Mouse (Mus musculus) kidney, adult 2 months (tissue): ENCODE measurements at regions not wholly inside any gene's neighbourhood (a gene's known extent, or its start where the extent isn't known, plus 50 kb on each side); places are given as distances from the start of the nearest gene placed in this dataset.
"Not testable (repeated sequence)": the region's sequence is repeated elsewhere in the genome, so short reads cannot be mapped to it uniquely, and the experiment has no call there.

Experiments
- DNase-seq: peaks from one replicate; pipeline ENCODE4 v3.0.0; 2021
- H3K27ac ChIP-seq: fragments of 200-500 bp; 2 replicates; pipeline ENCODE4 v1.5.1; 2012; ENCODE audit warnings: low read depth, low read length, control low read depth, inconsistent platforms; ENCODE audit not compliant: insufficient read depth
- H3K27me3 ChIP-seq: fragments of 200-500 bp; replicated peaks from 2 replicates; pipeline ENCODE4 v1.6.1; 2012; ENCODE audit warnings: mild to moderate bottlenecking, moderate library complexity, low read length, inconsistent platforms; ENCODE audit not compliant: control insufficient read depth, insufficient read depth
- H3K36me3 ChIP-seq: fragments of 200-500 bp; 2 replicates; pipeline ENCODE4 v1.6.1; 2012; ENCODE audit warnings: mild to moderate bottlenecking, moderate library complexity, low read length, inconsistent platforms; ENCODE audit not compliant: control insufficient read depth, insufficient read depth
- H3K4me1 ChIP-seq: fragments of 200-500 bp; 2 replicates; pipeline ENCODE4 v1.6.1; 2011; ENCODE audit warnings: low read length; ENCODE audit not compliant: control insufficient read depth, insufficient read depth
- H3K4me3 ChIP-seq: fragments of 200-500 bp; 2 replicates; pipeline ENCODE4 v1.5.1; 2011; ENCODE audit warnings: mild to moderate bottlenecking, low read depth, low read length, control low read depth; ENCODE audit not compliant: insufficient read depth
- CTCF ChIP-seq: fragments of 200-500 bp; conservative IDR thresholded peaks from 2 replicates; pipeline ENCODE4 v1.5.1; 2011; ENCODE audit warnings: low read depth, mild to moderate bottlenecking, control low read depth, low read length, moderate library complexity, mixed read lengths; ENCODE audit not compliant: insufficient read depth, insufficient read length
- POLR2A ChIP-seq: fragments of 200-500 bp; IDR thresholded peaks from one replicate; pipeline ENCODE4 v1.6.1; 2011; ENCODE audit warnings: low read depth, low read length, control low read depth
- WGBS: fragments of 180-500 bp; shearing (Covaris S2); methylation state at CpG from one replicate; pipeline ENCODE4 v1.1.7; 2018; 5-methylcytosine and 5-hydroxymethylcytosine counted together

GRCm38 (mm10) chr9:11192183-11192582, 287.6 kb upstream of the Cntn5 start:
- Histone ChIP-seq H3K4me3 (no peak overlapping the region), H3K27ac (no peak overlapping the region), H3K36me3 (no peaks in the 10 kb centered on the region), H3K27me3 (no peaks in the 10 kb centered on the region), H3K4me1 (no peaks in the 10 kb centered on the region)
- WGBS: 63% methylated on average over 2 of the region's 2 CpGs
- no peak for TF ChIP-seq CTCF
- no peak for TF ChIP-seq POLR2A
- no peak for DNase-seq

DNA sequence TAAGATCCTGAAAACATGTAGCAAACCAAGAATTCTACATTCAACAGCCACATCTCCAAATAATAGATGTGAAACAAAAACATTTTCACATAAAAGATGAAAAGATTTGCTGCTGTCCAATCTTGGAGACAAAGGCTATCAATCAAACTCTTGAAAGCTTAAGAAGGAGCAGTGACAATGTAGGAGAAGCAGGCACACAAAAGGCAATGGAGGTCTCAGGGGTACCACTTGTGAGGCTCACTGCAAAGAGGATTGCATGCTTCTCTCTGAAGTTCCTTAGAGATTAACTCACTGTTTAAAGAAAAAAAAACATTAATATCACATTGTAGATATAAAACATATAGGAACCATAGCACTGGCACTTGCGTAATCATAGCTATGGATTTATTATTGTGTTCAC, 241.2 kb upstream of the Cntn5 start:
- Histone ChIP-seq H3K27me3 (no peaks in the 10 kb centered on the region), H3K4me1 (no peaks in the 10 kb centered on the region), H3K27ac (no peak overlapping the region), H3K4me3 (no peak overlapping the region), H3K36me3 (no peaks in the 10 kb centered on the region)
- TF ChIP-seq CTCF (no peak), POLR2A (no peak)
- 94% methylated on average over 1 of the region's 1 CpGs for WGBS
- no peak for DNase-seq

DNA sequence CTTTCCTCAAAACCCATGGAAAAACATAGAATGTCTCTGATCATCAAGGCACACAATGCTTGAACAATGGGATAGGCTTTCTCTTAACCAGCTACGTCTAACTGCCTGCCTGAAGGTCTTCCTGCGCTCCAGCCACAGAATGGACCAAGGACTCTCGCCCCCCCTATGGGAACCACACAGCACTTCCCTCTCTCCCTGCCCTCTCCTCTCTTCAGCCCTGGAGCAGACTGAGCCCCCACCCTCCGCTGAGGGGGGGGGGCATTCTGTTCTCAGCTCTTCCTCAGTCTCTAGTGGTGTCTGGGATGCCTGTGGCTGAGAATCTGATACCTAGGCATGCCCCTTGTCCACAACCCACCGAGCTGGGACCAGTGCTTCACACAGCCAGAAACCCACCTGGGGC, 222.3 kb upstream of the Cntn5 start:
- no peaks in the 10 kb centered on the region for H3K4me1 ChIP-seq
- no peaks in the 10 kb centered on the region for H3K27me3 ChIP-seq
- WGBS: 79% methylated on average over 5 of the region's 5 CpGs
- no peak overlapping the region for H3K4me3 ChIP-seq
- TF ChIP-seq CTCF (no peak), POLR2A (no peak)
- DNase-seq: no peak
- no peaks in the 10 kb centered on the region for H3K36me3 ChIP-seq
- no peak overlapping the region for H3K27ac ChIP-seq

DNA sequence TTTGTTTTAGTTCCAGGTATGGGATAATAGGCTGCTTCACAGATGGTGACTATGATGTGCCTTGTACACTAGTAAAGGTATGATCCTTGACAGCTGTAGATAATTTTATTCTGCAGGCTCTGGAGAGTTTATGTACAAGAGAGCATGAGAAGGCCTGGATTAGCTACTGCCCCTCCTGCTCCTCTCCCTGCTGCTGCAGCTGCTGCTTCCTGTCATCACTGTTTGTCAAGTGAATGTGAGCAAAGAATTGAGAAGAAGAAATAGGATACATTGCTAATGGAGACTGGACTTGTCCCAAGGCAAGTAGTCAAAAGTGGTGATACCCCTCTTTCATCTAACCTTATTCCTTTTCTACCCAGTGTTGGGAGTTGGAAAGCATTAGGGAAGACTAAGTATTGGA, 214.6 kb upstream of the Cntn5 start:
- Histone ChIP-seq H3K4me1 (no peaks in the 10 kb centered on the region), H3K27ac (no peak overlapping the region), H3K27me3 (no peaks in the 10 kb centered on the region), H3K36me3 (no peaks in the 10 kb centered on the region), H3K4me3 (no peak overlapping the region)
- no peak for DNase-seq
- TF ChIP-seq CTCF (no peak), POLR2A (no peak)

DNA sequence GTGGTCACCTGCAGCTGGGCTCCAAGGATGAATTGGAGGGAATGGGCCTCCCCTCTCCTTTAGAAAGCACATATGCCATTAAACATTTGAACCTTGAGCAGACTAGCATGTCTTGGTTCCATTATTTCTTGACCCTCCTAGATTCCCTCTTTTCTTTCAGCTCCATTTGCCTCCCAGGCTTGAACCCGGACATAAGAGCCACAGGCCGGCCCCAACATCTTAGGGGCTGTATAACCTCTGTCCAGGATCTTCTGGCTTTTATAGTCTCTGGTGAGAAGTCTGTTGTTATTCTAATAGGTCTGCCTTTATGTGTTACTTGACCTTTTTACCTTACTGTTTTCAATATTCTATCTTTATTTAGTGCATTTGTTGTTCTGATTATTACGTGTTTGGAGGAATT, 203.3 kb upstream of the Cntn5 start:
- not testable (repeated sequence) for DNase-seq, H3K36me3 ChIP-seq, H3K27ac ChIP-seq, H3K4me1 ChIP-seq, H3K27me3 ChIP-seq, H3K4me3 ChIP-seq
- 79% methylated on average over 3 of the region's 3 CpGs for WGBS

- not testable (repeated sequence) for H3K4me3 ChIP-seq, H3K4me1 ChIP-seq, H3K27ac ChIP-seq, H3K27me3 ChIP-seq, H3K36me3 ChIP-seq
- DNase-seq: peak; percentile 12
- 91% methylated on average over 1 of the region's 1 CpGs for WGBS
These were observed 202.6 kb upstream of the Cntn5 start for GRCm38 (mm10) chr9:11107212-11107611.

DNA sequence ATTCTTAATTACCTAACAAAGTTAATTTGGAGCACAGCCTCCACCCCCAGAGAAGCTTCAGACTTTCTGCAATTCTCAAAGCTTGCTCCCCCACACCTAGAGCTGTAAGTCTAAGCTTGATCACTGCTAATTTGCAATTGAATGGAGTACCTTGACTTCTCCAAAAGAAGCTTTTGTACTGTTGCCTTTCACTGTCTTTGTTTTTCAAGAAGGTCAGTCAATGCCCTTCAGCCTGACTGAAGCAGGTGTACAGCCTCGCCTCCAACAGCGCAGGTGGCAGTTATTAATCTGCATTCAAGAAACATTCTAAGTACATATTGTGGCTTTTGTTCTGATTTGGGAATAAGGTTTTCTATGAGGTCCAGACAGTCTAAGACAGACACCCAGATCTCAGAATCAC, 201.7 kb upstream of the Cntn5 start:
- H3K4me3 ChIP-seq: no peak overlapping the region
- no peaks in the 10 kb centered on the region for H3K36me3 ChIP-seq
- H3K27me3 ChIP-seq: no peaks in the 10 kb centered on the region
- WGBS: 95% methylated on average over 2 of the region's 2 CpGs
- no peaks in the 10 kb centered on the region for H3K4me1 ChIP-seq
- no peak for TF ChIP-seq POLR2A
- no peak for TF ChIP-seq CTCF
- H3K27ac ChIP-seq: no peak overlapping the region
- DNase-seq: no peak

DNA sequence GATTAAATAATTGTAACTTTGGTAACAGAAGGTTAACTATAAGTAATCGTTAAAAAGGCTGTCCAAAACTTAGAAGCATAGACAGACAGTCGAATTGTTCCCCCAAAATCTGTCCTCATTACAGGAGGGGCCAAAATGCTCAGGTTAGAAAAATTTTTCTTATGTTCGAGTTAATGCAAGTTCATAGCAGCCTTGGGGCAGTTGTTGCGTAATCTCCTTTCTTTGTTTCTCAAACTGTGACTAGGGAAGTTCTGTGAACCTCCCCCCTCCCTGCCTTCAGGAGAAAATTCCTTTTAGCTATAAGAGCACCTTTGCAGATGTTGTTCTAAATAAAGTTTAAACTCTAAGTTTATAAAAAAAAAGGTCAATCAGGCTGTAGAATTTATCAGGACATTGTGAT, 198.9 kb upstream of the Cntn5 start:
- Histone ChIP-seq H3K4me3 (no peak overlapping the region), H3K36me3 (no peaks in the 10 kb centered on the region), H3K27ac (no peak overlapping the region), H3K4me1 (no peaks in the 10 kb centered on the region), H3K27me3 (no peaks in the 10 kb centered on the region)
- no peak for TF ChIP-seq CTCF
- TF ChIP-seq POLR2A: no peak
- 73% methylated on average over 4 of the region's 4 CpGs for whole genome bisulfite sequencing
- no peak for DNase-seq
